Mouse (Mus musculus) ES-Bruce4 (cell line): ENCODE measurements at regions not wholly inside any gene's neighbourhood (a gene's known extent, or its start where the extent isn't known, plus 50 kb on each side); places are given as distances from the start of the nearest gene placed in this dataset.

ENCODE experiments used
- CTCF ChIP-seq: IDR thresholded peaks from one replicate; pipeline ENCODE4 v1.8.1; 2011; ENCODE audit warnings: low read depth, low read length
- EP300 ChIP-seq: IDR thresholded peaks from 2 replicates; pipeline ENCODE4 v1.6.1; 2011; ENCODE audit warnings: low read depth, low read length; ENCODE audit not compliant: insufficient read depth
- POLR2A ChIP-seq: IDR thresholded peaks from one replicate; pipeline ENCODE4 v1.8.1; 2011; ENCODE audit warnings: low read length; ENCODE audit not compliant: insufficient read depth

- TF ChIP-seq POLR2A = no peak
- TF ChIP-seq EP300 = no peak
- no peak for TF ChIP-seq CTCF
Measured at GRCm38 (mm10) chr3:147445066-147445844, 593.1 kb downstream of the Ttll7 start.
